Mouse (Mus musculus) lung, postnatal 0 days (tissue): Measurements from ENCODE around the gene Draxin.

Source experiments
- CTCF ChIP-seq: IDR thresholded peaks from 2 replicates; pipeline ENCODE4 v1.5.1; 2016; ENCODE audit warnings: antibody characterized with exemption, mild to moderate bottlenecking
- EP300 ChIP-seq: IDR thresholded peaks from 2 replicates; pipeline ENCODE4 v1.6.1; 2016; ENCODE audit warnings: antibody characterized with exemption, mild to moderate bottlenecking, control low read depth

GRCm38 (mm10) chr4:148084261-148084714 lies 46.2 kb downstream of the Draxin start:
- TF ChIP-seq CTCF (no peak), EP300 (no peak; the same call in 1 of the 2 replicates)
